Mouse (Mus musculus) CH12.LX (cell line): Measurements from ENCODE around the gene Aunip. TPM values are rescaled to one million over a fixed set of nuclear protein-coding genes. Genes with fewer than 3 reads are reported as not detected.

ENCODE experiments used
- DNase-seq: peaks from one replicate; pipeline ENCODE4 v3.0.0-alpha.2; 2013; ENCODE audit errors: extremely low read depth
- H3K27ac ChIP-seq: 2 replicates; pipeline ENCODE4 v1.5.1; 2012; ENCODE audit warnings: low read depth, mild to moderate bottlenecking, control low read depth, moderate library complexity; ENCODE audit not compliant: insufficient read depth
- H3K27me3 ChIP-seq: replicated peaks from 2 replicates; pipeline ENCODE3; 2012; ENCODE audit warnings: inconsistent platforms
- H3K36me3 ChIP-seq, 2 experiments: replicated peaks in 1 of 2; 2 replicates each; pipeline versions ENCODE3 to v1.6.1; 2012; ENCODE audit warnings: inconsistent platforms in 1 of 2, low read length in 1 of 2, mild to moderate bottlenecking in 1 of 2, mixed read lengths in 1 of 2, moderate library complexity in 1 of 2; ENCODE audit not compliant: control insufficient read depth in 1 of 2, insufficient read depth in 1 of 2
- H3K4me1 ChIP-seq, 2 experiments: 2 replicates each; pipeline ENCODE4 v1.6.1; 2012; ENCODE audit warnings: inconsistent platforms in 1 of 2, moderate library complexity in 1 of 2; ENCODE audit not compliant: insufficient read depth in 2 of 2, control insufficient read depth in 1 of 2
- H3K4me2 ChIP-seq: 2 replicates; pipeline ENCODE4 v1.6.1; 2012; ENCODE audit warnings: low read depth, mild to moderate bottlenecking, control low read depth; ENCODE audit not compliant: poor library complexity, insufficient read depth, severe bottlenecking
- H3K4me3 ChIP-seq, 3 experiments: fragments of 150-350 bp in 1 of 3; sonication (generic) in 1 of 3; replicated peaks in 1 of 3; 2 replicates each; pipeline versions ENCODE3 to v1.5.1; 2011 to 2012; ENCODE audit warnings: low read depth in 2 of 3, low read length in 2 of 3, mild to moderate bottlenecking in 2 of 3, moderate library complexity in 2 of 3, control low read depth in 1 of 3, improper control_type of control experiment in 1 of 3, inconsistent platforms in 1 of 3, mixed read lengths in 1 of 3; ENCODE audit not compliant: poor library complexity in 1 of 3
- H3K79me2 ChIP-seq: replicated peaks from 2 replicates; pipeline ENCODE4 v1.6.1; 2012; ENCODE audit warnings: mild to moderate bottlenecking, moderate library complexity; ENCODE audit not compliant: control insufficient read depth, poor library complexity, insufficient read depth, severe bottlenecking; ENCODE audit errors: extremely low read depth
- H3K9ac ChIP-seq: 2 replicates; pipeline ENCODE4 v1.6.1; 2012; ENCODE audit warnings: low read depth, mild to moderate bottlenecking, control low read depth, moderate library complexity; ENCODE audit not compliant: insufficient read depth
- H3K9me3 ChIP-seq: replicated peaks from 2 replicates; pipeline ENCODE3; 2012; ENCODE audit warnings: low read length, inconsistent platforms, mixed read lengths
- BHLHE40 ChIP-seq: IDR thresholded peaks from 2 replicates; pipeline ENCODE4 v1.6.1; 2011; ENCODE audit warnings: mild to moderate bottlenecking, low read depth, low read length, improper control_type of control experiment
- CHD2 ChIP-seq: IDR thresholded peaks from 2 replicates; pipeline ENCODE4 v1.6.1; 2011; ENCODE audit warnings: low read length, improper control_type of control experiment
- E2F4 ChIP-seq: IDR thresholded peaks from 2 replicates; pipeline ENCODE4 v1.6.1; 2011; ENCODE audit warnings: low read depth, low read length, improper control_type of control experiment; ENCODE audit not compliant: insufficient replicate concordance
- ETS1 ChIP-seq: conservative IDR thresholded peaks from 2 replicates; pipeline ENCODE4 v1.6.1; 2012; ENCODE audit warnings: low read depth, mild to moderate bottlenecking, inconsistent platforms, low read length, improper control_type of control experiment, moderate library complexity
- GABPA ChIP-seq: IDR thresholded peaks from 2 replicates; pipeline ENCODE4 v1.6.1; 2012; ENCODE audit warnings: low read depth, low read length, improper control_type of control experiment, inconsistent platforms; ENCODE audit not compliant: insufficient replicate concordance
- HCFC1 ChIP-seq: IDR thresholded peaks from 2 replicates; pipeline ENCODE4 v1.6.1; 2012; ENCODE audit warnings: low read depth, mild to moderate bottlenecking, inconsistent platforms, low read length, improper control_type of control experiment
- MAFK ChIP-seq: IDR thresholded peaks from 2 replicates; pipeline ENCODE4 v1.6.1; 2011; ENCODE audit warnings: low read length, improper control_type of control experiment; ENCODE audit not compliant: insufficient replicate concordance
- MAX ChIP-seq: IDR thresholded peaks from 2 replicates; pipeline ENCODE4 v1.6.1; 2011; ENCODE audit warnings: low read length, improper control_type of control experiment
- MEF2A ChIP-seq: IDR thresholded peaks from 2 replicates; pipeline ENCODE4 v1.6.1; 2014; ENCODE audit warnings: low read depth, mild to moderate bottlenecking, inconsistent platforms, low read length, improper control_type of control experiment, borderline replicate concordance
- MXI1 ChIP-seq: IDR thresholded peaks from 2 replicates; pipeline ENCODE4 v1.6.1; 2011; ENCODE audit warnings: mild to moderate bottlenecking, low read depth, low read length, improper control_type of control experiment
- PAX5 ChIP-seq: IDR thresholded peaks from 2 replicates; pipeline ENCODE4 v1.6.1; 2012; ENCODE audit warnings: low read length, inconsistent platforms, mixed read lengths
- POLR2AphosphoS2 ChIP-seq: IDR thresholded peaks from 2 replicates; pipeline ENCODE4 v1.6.1; 2011; ENCODE audit warnings: low read depth, low read length, improper control_type of control experiment
- RCOR1 ChIP-seq: conservative IDR thresholded peaks from 2 replicates; pipeline ENCODE4 v1.6.1; 2012; ENCODE audit warnings: low read depth, mild to moderate bottlenecking, inconsistent platforms, low read length, improper control_type of control experiment
- SMC3 ChIP-seq: IDR thresholded peaks from 2 replicates; pipeline ENCODE4 v1.6.1; 2011; ENCODE audit warnings: low read depth, low read length, improper control_type of control experiment
- UBTF ChIP-seq: IDR thresholded peaks from 2 replicates; pipeline ENCODE4 v1.6.1; 2012; ENCODE audit warnings: low read depth, mild to moderate bottlenecking, inconsistent platforms, low read length, improper control_type of control experiment, moderate library complexity
- ZC3H11A ChIP-seq: IDR thresholded peaks from 2 replicates; pipeline ENCODE4 v1.6.1; 2012; ENCODE audit warnings: low read depth, mild to moderate bottlenecking, inconsistent platforms, low read length, improper control_type of control experiment
- ZNF384 ChIP-seq: IDR thresholded peaks from 2 replicates; pipeline ENCODE4 v1.6.1; 2012; ENCODE audit warnings: low read depth, low read length, improper control_type of control experiment, inconsistent platforms
- dilution Hi-C: fragments of 300-500 bp; cut with MboI; formaldehyde crosslinking; loops from 2 replicates; pipeline ENCODE4 v1.14.3; 2020; ENCODE audit warnings: low sequenced_read_pairs; ENCODE audit not compliant: extremely low pct_unique_long_range_greater_than_20kb, extremely low pct_ligation_motif_present
- in situ Hi-C: fragments of 300-500 bp; cut with MboI; formaldehyde crosslinking; loops from 3 replicates; pipeline ENCODE4 v1.14.3; 2019; ENCODE audit warnings: low sequenced_read_pairs, low pct_ligation_motif_present, low pct_unique_long_range_greater_than_20kb, mixed read lengths
- polyA plus RNA-seq: library from polyadenylated mRNA; unstranded; fragments of >175 nt; gene quantifications from 2 replicates; pipeline ENCODE4 v1.2.1, GENCODE M21; 2012; ENCODE audit warnings: low read depth; ENCODE audit not compliant: insufficient read length
- total RNA-seq, 2 experiments: library from RNA; depleted of rRNA; stranded (reverse); fragments of 300-350 nt in 1 of 2; fragments of >200 nt in 1 of 2; gene quantifications; 2 replicates each; pipeline ENCODE4 v1.2.3; 2012 to 2014

The Aunip gene
- total and polyA plus RNA-seq, 3 experiments: 11.5 to 14.9 (median 11.7) TPM

DNA sequence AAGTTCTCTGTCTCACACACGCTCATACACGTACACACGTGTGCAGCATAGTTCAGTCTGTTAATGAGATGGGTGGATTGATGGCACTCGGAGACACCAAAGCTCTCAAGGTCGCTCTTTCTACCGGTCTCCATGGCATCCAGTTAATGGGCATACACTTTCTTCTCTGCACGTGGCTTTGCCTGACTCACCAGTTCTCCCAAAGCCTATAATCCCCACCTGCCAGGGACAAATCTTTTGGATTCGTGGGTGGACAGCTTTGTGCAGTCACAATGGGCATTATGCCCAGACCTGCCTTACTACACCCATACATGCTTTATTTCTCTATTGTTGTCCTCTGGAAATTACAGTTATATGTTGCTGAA is 25.0 kb downstream of the Aunip start:
- dilution Hi-C loops: no loop called here
- H3K9me3 ChIP-seq: no peaks in the 10 kb centered on the region
- peak overlapping the region; percentile 91 for H3K4me2 ChIP-seq
- no peaks in the 10 kb centered on the region for H3K79me2 ChIP-seq
- H3K27ac ChIP-seq: no peak overlapping the region
- H3K4me1 ChIP-seq: peaks cover 3 to 24% of the 10 kb centered on the region in 2 experiments; a peak in 3 of 4 replicates
- no peak for DNase-seq
- peaks cover 0 to 14% of the 10 kb centered on the region in 2 experiments for H3K36me3 ChIP-seq
- H3K4me3 ChIP-seq: peak overlapping the region; percentile 69 to 91 (median 82)
- TF ChIP-seq BHLHE40: peak; percentile 30; the same call in 1 of the 2 replicates
- peak; percentile 29; the same call in 1 of the 2 replicates for TF ChIP-seq MAX
- TF ChIP-seq E2F4: no peak
- in situ Hi-C loops: no loop called here
- H3K9ac ChIP-seq: peak overlapping the region; percentile 60
- H3K27me3 ChIP-seq: peaks cover 20% of the 10 kb centered on the region

DNA sequence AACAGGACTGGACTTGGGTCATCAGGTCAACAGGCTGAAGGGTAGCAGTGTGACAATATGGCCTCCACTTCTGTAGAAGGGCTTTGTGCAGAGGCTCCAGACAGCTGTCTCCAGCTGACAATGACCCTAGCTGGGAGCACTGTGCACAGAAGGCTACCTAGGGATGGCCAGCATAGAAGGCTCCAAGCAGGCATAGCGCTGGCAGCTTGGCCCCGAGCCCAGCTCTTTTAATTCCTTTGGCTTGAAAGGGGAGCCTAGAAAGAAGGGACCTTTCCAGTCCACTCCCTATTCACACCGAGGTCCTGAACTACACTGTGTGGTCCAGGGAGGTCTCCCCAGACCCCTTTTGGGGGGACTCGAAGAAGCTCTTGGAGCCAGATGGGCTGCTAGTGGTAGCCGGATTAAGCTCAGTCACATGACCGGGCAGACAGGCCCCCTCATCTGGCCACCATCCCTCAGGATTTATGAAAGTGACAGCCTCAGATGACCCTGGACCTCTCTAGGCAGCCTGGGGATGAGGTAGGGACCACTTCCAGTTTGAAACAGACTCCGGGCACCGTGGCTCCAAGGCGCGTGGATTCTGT is 28.3 kb downstream of the Aunip start:
- Histone ChIP-seq H3K9ac (no peak overlapping the region), H3K27me3 (peaks cover 22% of the 10 kb centered on the region), H3K4me3 (no peak overlapping the region), H3K79me2 (no peaks in the 10 kb centered on the region), H3K9me3 (no peaks in the 10 kb centered on the region), H3K4me2 (no peak overlapping the region), H3K36me3 (no peaks in the 10 kb centered on the region), H3K4me1 (peaks cover 0 to 8% of the 10 kb centered on the region in 2 experiments; a peak in 3 of 4 replicates), H3K27ac (no peak overlapping the region)
- dilution Hi-C loops (no loop called here), in situ Hi-C loops (no loop called here)
- no peak for TF ChIP-seq PAX5
- TF ChIP-seq MAFK: no peak
- TF ChIP-seq CHD2: no peak
- TF ChIP-seq RCOR1: no peak
- no peak for TF ChIP-seq UBTF
- no peak for TF ChIP-seq MEF2A
- no peak for TF ChIP-seq POLR2AphosphoS2
- no peak for TF ChIP-seq ZC3H11A
- TF ChIP-seq SMC3: no peak
- TF ChIP-seq ZNF384: no peak
- TF ChIP-seq GABPA: no peak
- no peak for TF ChIP-seq HCFC1
- no peak for TF ChIP-seq MXI1
- TF ChIP-seq E2F4: no peak
- TF ChIP-seq ETS1: no peak
- DNase-seq: no peak
